Mouse (Mus musculus) midbrain, embryonic 11.5 days (tissue): ENCODE results near the gene U2surp. TPM values are rescaled to one million over a fixed set of nuclear protein-coding genes. Genes with fewer than 3 reads are reported as not detected.
A peak's percentile ranks its signal among the peaks of the same experiment; 100 is the strongest.

Source experiments
- ATAC-seq: fragments of 200-750 bp; cut with Nextera tagmentation; 2 replicates; pipeline ENCODE4 v1.8.0; 2017; ENCODE audit warnings: moderate TSS enrichment, moderate library complexity; ENCODE audit not compliant: low FRiP score
- DNase-seq: peaks from one replicate; pipeline ENCODE4 v3.0.0; 2015; ENCODE audit warnings: low spot score; ENCODE audit errors: missing footprints
- H3K27ac ChIP-seq: fragments of 300-500 bp; sonication (generic); 2 replicates; pipeline ENCODE4 v1.5.1; 2014; ENCODE audit warnings: low read depth, low read length
- H3K27me3 ChIP-seq: fragments of 300-500 bp; sonication (generic); 2 replicates; pipeline ENCODE4 v1.6.1; 2014; ENCODE audit warnings: mild to moderate bottlenecking, low read length, moderate library complexity, mixed read lengths; ENCODE audit not compliant: control insufficient read depth, insufficient read depth
- H3K36me3 ChIP-seq: fragments of 300-500 bp; sonication (generic); 2 replicates; pipeline ENCODE4 v1.6.1; 2014; ENCODE audit warnings: mild to moderate bottlenecking, low read length, moderate library complexity, mixed read lengths; ENCODE audit not compliant: control insufficient read depth, insufficient read depth
- H3K4me1 ChIP-seq: fragments of 300-500 bp; sonication (generic); 2 replicates; pipeline ENCODE4 v1.6.1; 2014; ENCODE audit warnings: low read length; ENCODE audit not compliant: control insufficient read depth, insufficient read depth
- H3K4me2 ChIP-seq: fragments of 300-500 bp; sonication (generic); 2 replicates; pipeline ENCODE4 v1.6.1; 2014; ENCODE audit warnings: mild to moderate bottlenecking, moderate library complexity
- H3K4me3 ChIP-seq: fragments of 300-500 bp; sonication (generic); 2 replicates; pipeline ENCODE4 v1.5.1; 2014; ENCODE audit warnings: low read depth, low read length
- H3K9ac ChIP-seq: fragments of 300-500 bp; sonication (generic); 2 replicates; pipeline ENCODE4 v1.6.1; 2014; ENCODE audit warnings: low read length
- H3K9me3 ChIP-seq: fragments of 300-500 bp; sonication (generic); 2 replicates; pipeline ENCODE4 v1.6.1; 2016; ENCODE audit warnings: low read length; ENCODE audit not compliant: control insufficient read depth
- WGBS: fragments of 180-500 bp; shearing (Covaris S2); extraction: QIAGEN DNeasy Blood & Tissue Kit; methylation state at CpG from one replicate; pipeline ENCODE4 v1.1.7; 2014; 5-methylcytosine and 5-hydroxymethylcytosine counted together
- polyA plus RNA-seq: library from polyadenylated mRNA; unstranded; fragments of >200 nt; fragmentation: Nextera tagmentation; extraction: Ambion mirVana; gene quantifications from 2 replicates; pipeline ENCODE4 v1.2.1, GENCODE M21; 2014

U2surp gene
- polyA plus RNA-seq, 1 experiment from 2014 or later = 157 TPM

GRCm38 (mm10) chr9:95451931-95452330 is 59.9 kb downstream of the U2surp start:
- H3K4me3 ChIP-seq = no peak overlapping the region
- H3K4me1 ChIP-seq = no peaks in the 10 kb centered on the region
- no peak overlapping the region for H3K9ac ChIP-seq
- no peaks in the 10 kb centered on the region for H3K36me3 ChIP-seq
- H3K9me3 ChIP-seq = no peaks in the 10 kb centered on the region
- H3K4me2 ChIP-seq = no peak overlapping the region
- H3K27ac ChIP-seq = no peak overlapping the region
- WGBS = 74% methylated on average over 3 of the region's 3 CpGs
- DNase-seq (no peak), ATAC-seq (no peak)
- H3K27me3 ChIP-seq = no peaks in the 10 kb centered on the region

GRCm38 (mm10) chr9:95450586-95450985 is 61.2 kb downstream of the U2surp start:
- WGBS = 98% methylated on average over 8 of the region's 8 CpGs
- Histone ChIP-seq H3K9me3 (no peaks in the 10 kb centered on the region), H3K4me1 (no peaks in the 10 kb centered on the region), H3K9ac (no peak overlapping the region), H3K27ac (no peak overlapping the region), H3K36me3 (no peaks in the 10 kb centered on the region), H3K4me3 (no peak overlapping the region), H3K27me3 (no peaks in the 10 kb centered on the region), H3K4me2 (no peak overlapping the region)
- ATAC-seq (no peak), DNase-seq (no peak)

GRCm38 (mm10) chr9:95442321-95442731 is 69.5 kb downstream of the U2surp start:
- no peaks in the 10 kb centered on the region for H3K27me3 ChIP-seq
- H3K36me3 ChIP-seq = no peaks in the 10 kb centered on the region
- H3K4me3 ChIP-seq = peak overlapping the region; percentile 19; the same call in 1 of the 2 replicates
- DNase-seq = peak; percentile 94
- peak overlapping the region; percentile 48; the same call in 1 of the 2 replicates for H3K9ac ChIP-seq
- peaks cover 8% of the 10 kb centered on the region; the same call in 1 of the 2 replicates for H3K4me1 ChIP-seq
- WGBS = 5% methylated on average over 13 of the region's 13 CpGs
- no peaks in the 10 kb centered on the region; the same call in 1 of the 2 replicates for H3K9me3 ChIP-seq
- peak overlapping the region; percentile 44 for H3K4me2 ChIP-seq
- H3K27ac ChIP-seq = no peak overlapping the region
- peak; percentile 80 for ATAC-seq

- H3K4me2 ChIP-seq = no peak overlapping the region
- peaks cover 6% of the 10 kb centered on the region; the same call in 1 of the 2 replicates for H3K4me1 ChIP-seq
- no peak overlapping the region for H3K27ac ChIP-seq
- H3K4me3 ChIP-seq = no peak overlapping the region
- no peaks in the 10 kb centered on the region for H3K27me3 ChIP-seq
- 91% methylated on average over 9 of the region's 9 CpGs for WGBS
- no peaks in the 10 kb centered on the region for H3K36me3 ChIP-seq
- DNase-seq (no peak), ATAC-seq (no peak)
- no peak overlapping the region for H3K9ac ChIP-seq
- H3K9me3 ChIP-seq = no peaks in the 10 kb centered on the region
These were observed 73.9 kb downstream of the U2surp start for GRCm38 (mm10) chr9:95437883-95438282.

GRCm38 (mm10) chr9:95436294-95436613 is 75.5 kb downstream of the U2surp start:
- no peak overlapping the region for H3K9ac ChIP-seq
- H3K4me2 ChIP-seq = no peak overlapping the region
- H3K27ac ChIP-seq = no peak overlapping the region
- H3K4me1 ChIP-seq = no peaks in the 10 kb centered on the region
- H3K27me3 ChIP-seq = no peaks in the 10 kb centered on the region
- no peaks in the 10 kb centered on the region for H3K9me3 ChIP-seq
- H3K4me3 ChIP-seq = no peak overlapping the region
- 88% methylated on average over 4 of the region's 4 CpGs for WGBS
- no peaks in the 10 kb centered on the region for H3K36me3 ChIP-seq
- DNase-seq (no peak), ATAC-seq (no peak)

- WGBS = 83% methylated on average over 20 of the region's 20 CpGs
- no peaks in the 10 kb centered on the region for H3K36me3 ChIP-seq
- ATAC-seq = no peak
- H3K4me3 ChIP-seq = no peak overlapping the region
- H3K9ac ChIP-seq = no peak overlapping the region
- no peaks in the 10 kb centered on the region for H3K9me3 ChIP-seq
- no peak for DNase-seq
- H3K27me3 ChIP-seq = no peaks in the 10 kb centered on the region
- H3K4me2 ChIP-seq = no peak overlapping the region
- no peak overlapping the region for H3K27ac ChIP-seq
- no peaks in the 10 kb centered on the region for H3K4me1 ChIP-seq
These were observed 76.1 kb downstream of the U2surp start for GRCm38 (mm10) chr9:95435506-95436293.

- no peaks in the 10 kb centered on the region for H3K27me3 ChIP-seq
- H3K4me1 ChIP-seq = no peaks in the 10 kb centered on the region
- 89% methylated on average over 4 of the region's 4 CpGs for WGBS
- H3K9me3 ChIP-seq = no peaks in the 10 kb centered on the region
- ATAC-seq = no peak
- DNase-seq = no peak
- no peaks in the 10 kb centered on the region for H3K36me3 ChIP-seq
- no peak overlapping the region for H3K4me3 ChIP-seq
- no peak overlapping the region for H3K27ac ChIP-seq
- H3K9ac ChIP-seq = no peak overlapping the region
- H3K4me2 ChIP-seq = no peak overlapping the region
These were observed 83.5 kb downstream of the U2surp start for GRCm38 (mm10) chr9:95428277-95428676.

- DNase-seq = no peak
These were observed 97.9 kb downstream of the U2surp start for GRCm38 (mm10) chr9:95413911-95414310.

GRCm38 (mm10) chr9:95412047-95412446 is 99.7 kb downstream of the U2surp start:
- WGBS = 93% methylated on average over 4 of the region's 4 CpGs
- Histone ChIP-seq H3K4me1 (0 out of 2 replicates have a peak, but pooled peaks cover 5% of the 10 kb centered on the region), H3K9ac (no peak overlapping the region), H3K9me3 (no peaks in the 10 kb centered on the region), H3K4me2 (no peak overlapping the region), H3K27me3 (no peaks in the 10 kb centered on the region), H3K27ac (no peak overlapping the region), H3K36me3 (no peaks in the 10 kb centered on the region), H3K4me3 (no peak overlapping the region)
- ATAC-seq (no peak), DNase-seq (no peak)

More at GRCm38 (mm10) chr9:95413911-95414310, 97.9 kb downstream of the U2surp start:
- no peak for ATAC-seq
- H3K27me3 ChIP-seq = no peaks in the 10 kb centered on the region
- H3K4me2 ChIP-seq = no peak overlapping the region
- H3K9me3 ChIP-seq = no peaks in the 10 kb centered on the region
- H3K9ac ChIP-seq = no peak overlapping the region
- no peak overlapping the region for H3K4me3 ChIP-seq
- H3K36me3 ChIP-seq = no peaks in the 10 kb centered on the region
- H3K4me1 ChIP-seq = no peaks in the 10 kb centered on the region
- no peak overlapping the region for H3K27ac ChIP-seq
